Mouse (Mus musculus): ENCODE measurements around the gene Tgif1. TPM values are rescaled to one million over a fixed set of nuclear protein-coding genes. Genes with fewer than 3 reads are reported as not detected.
A peak's percentile ranks its signal among the peaks of the same experiment; 100 is the strongest.

Gene Tgif1
- polyA plus RNA-seq, 1 experiment from 2014 or later = 29.6 TPM

GRCm38 (mm10) chr17:70817862-70818451 lies 35.4 kb downstream of the Tgif1 start:
- 3% methylated on average over 42 of the region's 51 CpGs for WGBS
- H3K4me3 ChIP-seq (replicated peaks) = peak overlapping the region; percentile 53
- no peak overlapping the region for H3K27ac ChIP-seq
- ATAC-seq = peak; percentile 92
- H3K4me1 ChIP-seq (replicated peaks) = peaks cover 10% of the 10 kb centered on the region
- H3K9me3 ChIP-seq = no peaks in the 10 kb centered on the region
- H3K27me3 ChIP-seq = peaks cover 51% of the 10 kb centered on the region
- peak overlapping the region; percentile 78 for H3K4me2 ChIP-seq (replicated peaks)
- H3K9ac ChIP-seq (replicated peaks) = peak overlapping the region; percentile 62
- no peaks in the 10 kb centered on the region for H3K36me3 ChIP-seq

GRCm38 (mm10) chr17:70815001-70815400 lies 38.3 kb downstream of the Tgif1 start:
- H3K36me3 ChIP-seq = no peaks in the 10 kb centered on the region
- no peaks in the 10 kb centered on the region for H3K9me3 ChIP-seq
- no peak overlapping the region for H3K4me3 ChIP-seq (replicated peaks)
- no peak overlapping the region for H3K4me2 ChIP-seq (replicated peaks)
- peaks cover 10% of the 10 kb centered on the region for H3K4me1 ChIP-seq (replicated peaks)
- WGBS = 30% methylated on average over 8 of the region's 8 CpGs
- no peak for ATAC-seq
- no peak overlapping the region for H3K9ac ChIP-seq (replicated peaks)
- H3K27ac ChIP-seq = no peak overlapping the region
- peaks cover 35% of the 10 kb centered on the region for H3K27me3 ChIP-seq

- Histone ChIP-seq H3K36me3 (no peaks in the 10 kb centered on the region), H3K27ac (no peak overlapping the region), H3K4me3 (replicated peaks) (no peak overlapping the region), H3K4me2 (replicated peaks) (no peak overlapping the region), H3K27me3 (peaks cover 18% of the 10 kb centered on the region), H3K9me3 (no peaks in the 10 kb centered on the region), H3K9ac (replicated peaks) (no peak overlapping the region), H3K4me1 (replicated peaks) (no peaks in the 10 kb centered on the region)
- 94% methylated on average over 5 of the region's 5 CpGs for WGBS
- ATAC-seq = no peak
These were observed 42.6 kb downstream of the Tgif1 start for GRCm38 (mm10) chr17:70810795-70811194.

GRCm38 (mm10) chr17:70809776-70810175 lies 43.6 kb downstream of the Tgif1 start:
- no peak for ATAC-seq
- Histone ChIP-seq H3K4me2 (replicated peaks) (no peak overlapping the region), H3K36me3 (no peaks in the 10 kb centered on the region), H3K27ac (no peak overlapping the region), H3K4me3 (replicated peaks) (no peak overlapping the region), H3K9me3 (no peaks in the 10 kb centered on the region), H3K9ac (replicated peaks) (no peak overlapping the region), H3K27me3 (peaks cover 22% of the 10 kb centered on the region; the same call in 1 of the 2 replicates), H3K4me1 (replicated peaks) (no peaks in the 10 kb centered on the region)
- 22% methylated on average over 3 of the region's 3 CpGs for WGBS

- Histone ChIP-seq H3K4me3 (replicated peaks) (no peak overlapping the region), H3K9ac (replicated peaks) (no peak overlapping the region), H3K27me3 (peaks cover 23% of the 10 kb centered on the region; the same call in 1 of the 2 replicates), H3K27ac (no peak overlapping the region), H3K4me1 (replicated peaks) (no peaks in the 10 kb centered on the region), H3K9me3 (no peaks in the 10 kb centered on the region), H3K36me3 (no peaks in the 10 kb centered on the region), H3K4me2 (replicated peaks) (no peak overlapping the region)
- WGBS = 30% methylated on average over 14 of the region's 14 CpGs
- ATAC-seq = no peak
These were observed 44.5 kb downstream of the Tgif1 start for GRCm38 (mm10) chr17:70808837-70809236.

GRCm38 (mm10) chr17:70807885-70808284 lies 45.5 kb downstream of the Tgif1 start:
- Histone ChIP-seq H3K27me3 (peaks cover 23% of the 10 kb centered on the region; the same call in 1 of the 2 replicates), H3K9ac (replicated peaks) (no peak overlapping the region), H3K4me1 (replicated peaks) (no peaks in the 10 kb centered on the region), H3K36me3 (no peaks in the 10 kb centered on the region), H3K4me2 (replicated peaks) (no peak overlapping the region), H3K9me3 (no peaks in the 10 kb centered on the region), H3K27ac (no peak overlapping the region), H3K4me3 (replicated peaks) (no peak overlapping the region)
- WGBS = 81% methylated on average over 1 of the region's 1 CpGs
- no peak for ATAC-seq

GRCm38 (mm10) chr17:70806600-70806999 lies 46.7 kb downstream of the Tgif1 start:
- no peak overlapping the region for H3K4me2 ChIP-seq (replicated peaks)
- 89% methylated on average over 2 of the region's 2 CpGs for WGBS

GRCm38 (mm10) chr17:70805866-70806265 lies 47.5 kb downstream of the Tgif1 start:
- H3K4me1 ChIP-seq (replicated peaks) = no peaks in the 10 kb centered on the region
- no peak for ATAC-seq
- no peaks in the 10 kb centered on the region for H3K9me3 ChIP-seq
- H3K36me3 ChIP-seq = no peaks in the 10 kb centered on the region
- no peak overlapping the region for H3K4me3 ChIP-seq (replicated peaks)
- H3K9ac ChIP-seq (replicated peaks) = no peak overlapping the region
- 96% methylated on average over 9 of the region's 9 CpGs for WGBS
- no peak overlapping the region for H3K27ac ChIP-seq
- peaks cover 23% of the 10 kb centered on the region; the same call in 1 of the 2 replicates for H3K27me3 ChIP-seq
- no peak overlapping the region for H3K4me2 ChIP-seq (replicated peaks)

More at GRCm38 (mm10) chr17:70806600-70806999, 46.7 kb downstream of the Tgif1 start:
- Histone ChIP-seq H3K4me3 (replicated peaks) (no peak overlapping the region), H3K27me3 (peaks cover 23% of the 10 kb centered on the region; the same call in 1 of the 2 replicates), H3K4me1 (replicated peaks) (no peaks in the 10 kb centered on the region), H3K36me3 (no peaks in the 10 kb centered on the region), H3K27ac (no peak overlapping the region), H3K9me3 (no peaks in the 10 kb centered on the region), H3K9ac (replicated peaks) (no peak overlapping the region)
- ATAC-seq = no peak

GRCm38 (mm10) chr17:70802022-70802421 lies 51.3 kb downstream of the Tgif1 start:
- no peaks in the 10 kb centered on the region for H3K9me3 ChIP-seq
- no peaks in the 10 kb centered on the region for H3K4me1 ChIP-seq (replicated peaks)
- no peak overlapping the region for H3K4me2 ChIP-seq (replicated peaks)
- no peaks in the 10 kb centered on the region for H3K36me3 ChIP-seq
- ATAC-seq = no peak
- no peak overlapping the region for H3K4me3 ChIP-seq (replicated peaks)
- H3K27me3 ChIP-seq = 0 out of 2 replicates have a peak, but pooled peaks cover 4% of the 10 kb centered on the region
- H3K27ac ChIP-seq = no peak overlapping the region
- no peak overlapping the region for H3K9ac ChIP-seq (replicated peaks)
- 82% methylated on average over 14 of the region's 14 CpGs for WGBS

- no peak overlapping the region for H3K27ac ChIP-seq
- H3K36me3 ChIP-seq = no peaks in the 10 kb centered on the region
- no peak overlapping the region for H3K4me3 ChIP-seq (replicated peaks)
- no peak overlapping the region for H3K4me2 ChIP-seq (replicated peaks)
- 0 out of 2 replicates have a peak, but pooled peaks cover 5% of the 10 kb centered on the region for H3K27me3 ChIP-seq
- peaks cover 10% of the 10 kb centered on the region for H3K4me1 ChIP-seq (replicated peaks)
- ATAC-seq = no peak
- 78% methylated on average over 4 of the region's 4 CpGs for WGBS
- H3K9ac ChIP-seq (replicated peaks) = no peak overlapping the region
- H3K9me3 ChIP-seq = no peaks in the 10 kb centered on the region
These were observed 54.1 kb downstream of the Tgif1 start for GRCm38 (mm10) chr17:70799266-70799665.

- WGBS = 100% methylated on average over 1 of the region's 1 CpGs
- Histone ChIP-seq H3K36me3 (no peaks in the 10 kb centered on the region), H3K27ac (no peak overlapping the region), H3K4me3 (replicated peaks) (no peak overlapping the region), H3K4me1 (replicated peaks) (peaks cover 14% of the 10 kb centered on the region), H3K9ac (replicated peaks) (no peak overlapping the region), H3K4me2 (replicated peaks) (no peak overlapping the region), H3K27me3 (0 out of 2 replicates have a peak, but pooled peaks cover 5% of the 10 kb centered on the region), H3K9me3 (no peaks in the 10 kb centered on the region)
- no peak for ATAC-seq
These were observed 55.6 kb downstream of the Tgif1 start for GRCm38 (mm10) chr17:70797773-70798045.

GRCm38 (mm10) chr17:70796940-70797772 lies 56.2 kb downstream of the Tgif1 start:
- ATAC-seq = no peak
- no peak overlapping the region for H3K4me3 ChIP-seq (replicated peaks)
- no peaks in the 10 kb centered on the region for H3K36me3 ChIP-seq
- no peaks in the 10 kb centered on the region for H3K9me3 ChIP-seq
- no peak overlapping the region for H3K27ac ChIP-seq
- WGBS = 91% methylated on average over 8 of the region's 8 CpGs
- peaks cover 14% of the 10 kb centered on the region for H3K4me1 ChIP-seq (replicated peaks)
- no peak overlapping the region for H3K9ac ChIP-seq (replicated peaks)
- no peak overlapping the region for H3K4me2 ChIP-seq (replicated peaks)
- H3K27me3 ChIP-seq = 0 out of 2 replicates have a peak, but pooled peaks cover 5% of the 10 kb centered on the region

Measured in midbrain, embryonic 13.5 days (tissue).